Mouse (Mus musculus): ENCODE measurements at regions not wholly inside any gene's neighbourhood (a gene's known extent, or its start where the extent isn't known, plus 50 kb on each side); places are given as distances from the start of the nearest gene placed in this dataset.

DNA sequence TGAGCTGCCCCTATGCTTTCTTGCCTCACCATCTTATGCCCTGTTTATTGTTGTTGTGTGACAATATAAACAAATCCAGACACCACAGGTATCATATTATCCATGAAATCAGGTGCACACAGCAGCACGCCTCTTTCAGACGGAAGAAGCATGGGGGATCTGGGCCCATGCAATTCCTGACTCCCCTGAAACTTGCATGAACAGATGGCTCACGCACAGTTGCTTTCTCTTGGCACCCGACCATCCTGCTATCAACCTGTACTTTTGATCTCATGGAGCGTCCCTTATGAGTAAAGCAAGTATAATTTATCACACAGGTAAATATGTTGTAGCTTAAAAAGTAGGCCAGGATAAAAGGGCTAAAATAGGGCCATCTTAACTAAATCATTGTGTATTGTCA is 674.1 kb downstream of the Pdcd6ip start:
- TF ChIP-seq POLR2A (IDR thresholded peaks at IDR 0.05; ENCODE audit: low read depth, low read length) (no peak), CTCF (conservative IDR thresholded peaks at IDR 0.05; ENCODE audit: insufficient read depth, insufficient read length, low read depth, low read length) (no peak)
